Mouse (Mus musculus) heart, adult 18-20 months (tissue): ENCODE data around the gene Siah1a. TPM values are rescaled to one million over a fixed set of nuclear protein-coding genes. Genes with fewer than 3 reads are reported as not detected.
A peak's percentile ranks its signal among the peaks of the same experiment; 100 is the strongest.

ENCODE experiments used
- DNase-seq, 2 experiments: peaks; one replicate each; pipeline ENCODE4 v3.0.0; 2021 to 2022; ENCODE audit warnings: mixed read lengths in 1 of 2
- total RNA-seq, 2 experiments: library from RNA; stranded (reverse); gene quantifications; 2 replicates each; pipeline ENCODE4 v1.2.3; 2021

Siah1a gene
- total RNA-seq, 2 experiments from 2014 or later: 13.4 to 14.1 TPM

DNA sequence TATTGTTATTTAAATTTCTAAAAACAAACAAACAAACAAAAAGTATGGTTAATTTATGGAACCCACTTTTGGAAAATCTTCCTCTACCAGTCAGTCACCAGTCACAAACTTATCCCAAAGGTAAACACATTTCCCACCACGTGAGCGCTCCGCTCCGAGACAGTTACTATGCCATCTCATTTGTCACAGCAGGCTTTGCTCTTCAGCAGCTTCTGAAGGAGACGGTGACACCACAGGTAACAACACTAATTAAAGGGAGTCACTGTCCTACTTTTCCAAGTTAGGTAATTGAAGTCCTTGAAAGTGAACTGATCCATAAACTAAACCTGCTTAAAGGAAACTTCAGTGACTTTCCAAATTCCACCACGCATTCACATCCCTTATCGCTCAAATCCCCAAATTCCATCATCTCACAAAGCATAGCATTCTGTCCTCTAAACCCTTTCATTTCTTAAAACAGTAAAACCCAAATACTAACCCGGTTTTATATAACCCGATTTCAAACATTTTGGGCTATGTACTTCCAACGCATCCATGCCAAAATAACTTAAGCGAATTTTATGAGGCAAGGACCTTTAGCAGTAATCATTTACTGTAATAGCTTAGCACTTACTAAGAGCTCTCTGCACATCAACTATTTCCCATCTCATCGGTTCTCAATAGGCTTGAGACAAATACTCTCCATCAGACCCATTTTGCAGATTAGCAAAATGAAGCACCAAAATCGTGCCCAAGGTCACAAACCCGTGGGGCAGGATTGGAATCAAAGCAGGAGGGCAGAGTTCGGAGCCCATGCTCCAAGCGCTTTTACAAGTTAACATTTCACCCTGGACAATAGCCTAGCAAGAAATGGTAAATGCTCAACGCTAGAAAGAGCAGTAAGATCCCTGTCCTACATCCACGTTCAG lies 1.2 kb downstream of the Siah1a start:
- no peak for DNase-seq

DNA sequence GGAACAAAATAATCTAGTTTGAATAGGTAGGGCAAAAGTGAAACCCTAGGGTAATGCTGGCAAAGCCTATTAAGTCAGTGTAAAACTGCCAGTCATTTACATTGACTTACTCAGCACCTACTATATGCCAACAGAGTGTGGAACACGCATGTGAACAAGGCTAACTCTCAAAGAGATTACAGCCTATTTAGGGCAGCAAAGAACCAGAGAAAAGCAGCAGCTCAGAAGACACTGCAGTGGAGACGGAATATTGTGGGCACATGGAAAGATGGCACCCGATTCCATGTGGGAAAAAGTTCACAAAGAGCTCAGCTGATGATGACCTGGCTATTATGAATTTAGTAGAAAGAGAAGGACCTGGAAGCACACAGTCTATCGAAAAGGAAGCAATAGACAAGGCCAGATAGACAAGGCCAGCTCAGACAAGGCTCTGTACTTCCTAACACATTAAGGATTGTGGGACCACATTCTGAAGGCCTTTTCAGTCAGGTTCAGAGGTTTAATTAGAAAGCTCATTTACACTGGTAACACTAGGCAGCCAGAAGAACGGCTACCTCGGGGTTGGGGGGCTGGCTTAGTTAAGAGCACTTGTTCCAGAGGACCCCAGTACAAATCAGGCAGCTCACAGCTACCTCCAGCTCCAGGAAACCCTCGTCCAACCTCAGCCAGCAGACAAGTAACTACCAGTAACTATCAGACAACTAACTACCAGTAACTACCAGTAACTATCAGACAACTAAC lies 3.0 kb downstream of the Siah1a start:
- DNase-seq: no peak

DNA sequence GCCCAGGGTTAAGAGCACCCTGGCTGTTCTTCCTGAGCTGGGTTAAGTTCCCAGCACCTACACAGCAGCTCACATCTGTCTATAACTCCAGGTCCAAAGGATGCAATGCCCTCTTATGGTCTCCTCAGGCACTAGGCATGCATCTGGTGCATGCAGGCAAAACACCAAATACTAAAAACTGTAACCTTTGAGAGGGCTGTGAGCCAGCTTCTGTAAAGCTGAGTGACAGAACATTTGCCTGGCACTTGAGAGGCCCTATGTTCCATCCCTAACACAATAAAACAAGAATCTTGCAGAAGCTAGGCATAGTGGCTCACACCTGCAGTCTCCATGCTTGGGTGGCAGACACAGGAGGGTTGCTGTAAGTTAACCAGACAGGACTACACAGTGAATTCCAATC lies 4.1 kb downstream of the Siah1a start:
- no peak for DNase-seq

DNA sequence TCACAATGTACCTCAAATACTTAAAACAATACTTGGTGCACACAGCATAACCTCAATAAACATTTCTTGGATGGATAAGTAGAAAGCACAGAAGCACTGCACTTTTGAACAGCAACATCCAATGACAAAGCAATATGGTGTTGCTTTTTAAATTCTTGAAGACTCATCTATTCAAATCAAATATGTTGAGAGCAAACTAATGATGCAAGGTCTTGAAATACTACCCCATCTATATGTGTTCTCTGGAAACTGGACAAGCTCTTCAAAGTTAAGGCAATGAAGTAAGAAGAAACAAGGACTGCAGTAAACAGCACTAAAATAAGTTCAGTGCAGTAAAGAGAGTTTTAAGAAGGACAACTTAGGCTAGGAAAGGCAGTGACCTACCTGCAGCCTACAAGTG lies 4.8 kb downstream of the Siah1a start:
- DNase-seq: no peak

DNA sequence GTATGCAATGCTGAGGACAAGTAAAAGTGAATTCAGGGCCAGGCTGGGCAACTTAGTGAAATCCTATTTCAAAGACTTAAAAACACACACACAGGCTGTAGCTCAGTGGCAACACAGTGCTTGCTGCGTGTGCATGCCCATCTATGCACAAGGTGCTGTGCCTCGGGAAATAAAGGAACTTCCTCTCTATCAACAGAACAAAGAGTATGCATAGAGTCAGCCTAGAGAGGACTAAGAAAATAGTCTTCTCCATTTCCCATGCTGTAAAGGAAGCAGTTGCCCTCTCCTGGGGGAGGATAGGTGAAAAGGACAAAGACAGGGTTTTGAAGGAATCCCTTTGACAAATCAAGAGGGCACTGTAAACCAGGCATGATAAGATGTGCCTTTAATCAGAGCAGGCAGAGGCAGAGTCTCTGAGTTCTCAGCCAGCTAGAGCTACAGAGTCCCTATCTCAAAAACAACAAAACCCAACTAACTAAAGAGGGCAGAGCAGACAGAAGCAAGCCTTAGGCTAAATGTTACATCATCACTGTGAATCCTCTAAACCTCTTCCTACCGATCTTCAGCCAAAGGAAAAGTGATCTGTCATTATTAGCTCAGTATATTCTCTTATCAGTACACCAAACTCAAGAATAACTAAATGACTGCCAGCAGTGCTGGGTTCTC lies 10.2 kb downstream of the Siah1a start:
- no peak for DNase-seq

DNA sequence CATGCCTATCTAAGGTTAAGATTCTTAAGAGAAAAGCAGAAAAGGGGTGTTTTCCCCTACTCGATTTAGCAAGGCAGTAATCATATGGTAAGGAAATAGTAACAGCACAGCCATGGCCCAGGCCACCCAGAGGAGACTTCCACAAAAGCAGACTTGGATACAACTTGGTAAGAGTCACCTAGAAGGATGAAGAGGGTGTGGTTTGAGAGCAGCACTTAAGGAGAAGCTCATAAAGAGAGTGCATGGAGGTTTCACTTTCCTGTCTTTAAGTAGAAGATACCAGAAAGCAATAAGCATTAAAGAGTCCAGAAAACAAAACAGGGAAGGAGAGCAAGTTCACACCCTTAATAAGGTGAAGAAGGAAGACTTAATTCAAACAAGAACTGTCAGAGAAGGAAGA lies 10.8 kb downstream of the Siah1a start:
- no peak for DNase-seq

DNA sequence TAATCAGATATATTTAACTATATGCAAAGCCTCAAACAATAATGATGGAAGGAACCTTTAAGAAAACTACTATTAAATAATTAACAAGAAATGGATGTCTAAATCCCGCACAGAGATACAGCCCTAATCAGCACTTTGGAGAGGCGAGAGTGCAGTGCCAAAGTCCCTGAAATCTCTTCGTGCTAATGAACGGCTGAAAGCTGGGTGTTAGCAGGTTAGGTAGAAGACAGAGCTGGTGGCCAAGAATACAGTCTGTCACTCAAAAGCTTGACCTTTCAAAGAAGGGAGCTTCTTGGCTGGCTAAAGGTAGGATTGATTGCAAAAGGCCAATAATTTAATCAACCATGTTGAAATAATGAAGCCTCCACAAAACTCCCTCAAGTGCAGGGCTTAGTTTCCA lies 11.6 kb downstream of the Siah1a start:
- DNase-seq: no peak

DNA sequence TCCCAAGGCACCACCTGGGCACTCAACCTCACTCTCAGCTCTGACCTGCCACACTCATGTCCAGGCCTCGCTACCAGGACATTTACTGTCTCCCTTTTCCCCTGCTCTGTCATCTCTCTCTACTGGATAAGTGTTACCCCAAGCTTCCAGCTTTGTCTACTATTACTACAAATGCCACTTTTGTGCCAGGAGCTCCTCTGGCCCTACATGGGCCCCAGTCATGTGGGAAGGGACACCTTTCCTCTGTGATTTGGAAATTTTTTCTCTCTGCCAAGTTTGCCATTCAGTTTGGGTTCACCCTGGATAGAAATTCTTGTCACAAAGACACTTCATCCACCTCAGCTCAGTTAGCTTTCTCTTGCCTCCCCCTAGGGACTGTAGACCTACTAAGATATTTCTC lies 14.9 kb downstream of the Siah1a start:
- no peak for DNase-seq

DNA sequence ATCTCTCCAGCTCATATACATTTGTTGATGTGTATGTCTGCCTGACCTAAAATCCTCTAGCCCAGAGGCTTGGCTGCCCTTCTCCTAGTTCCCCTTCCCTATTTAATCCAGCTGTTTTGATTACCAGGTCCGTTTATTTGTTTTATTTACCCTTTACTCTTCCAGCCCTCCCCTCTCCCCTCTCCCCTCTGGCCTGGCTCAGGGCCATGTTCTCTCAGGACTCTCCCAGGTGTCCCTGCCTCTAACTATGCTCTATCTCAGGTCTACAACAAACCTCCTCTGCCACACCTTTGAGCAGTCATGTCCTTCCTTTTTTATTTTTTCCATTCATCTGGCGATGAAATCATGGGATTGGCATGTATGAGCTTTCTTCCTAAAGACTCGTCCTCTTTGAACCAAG lies 15.4 kb downstream of the Siah1a start:
- DNase-seq: no peak

DNA sequence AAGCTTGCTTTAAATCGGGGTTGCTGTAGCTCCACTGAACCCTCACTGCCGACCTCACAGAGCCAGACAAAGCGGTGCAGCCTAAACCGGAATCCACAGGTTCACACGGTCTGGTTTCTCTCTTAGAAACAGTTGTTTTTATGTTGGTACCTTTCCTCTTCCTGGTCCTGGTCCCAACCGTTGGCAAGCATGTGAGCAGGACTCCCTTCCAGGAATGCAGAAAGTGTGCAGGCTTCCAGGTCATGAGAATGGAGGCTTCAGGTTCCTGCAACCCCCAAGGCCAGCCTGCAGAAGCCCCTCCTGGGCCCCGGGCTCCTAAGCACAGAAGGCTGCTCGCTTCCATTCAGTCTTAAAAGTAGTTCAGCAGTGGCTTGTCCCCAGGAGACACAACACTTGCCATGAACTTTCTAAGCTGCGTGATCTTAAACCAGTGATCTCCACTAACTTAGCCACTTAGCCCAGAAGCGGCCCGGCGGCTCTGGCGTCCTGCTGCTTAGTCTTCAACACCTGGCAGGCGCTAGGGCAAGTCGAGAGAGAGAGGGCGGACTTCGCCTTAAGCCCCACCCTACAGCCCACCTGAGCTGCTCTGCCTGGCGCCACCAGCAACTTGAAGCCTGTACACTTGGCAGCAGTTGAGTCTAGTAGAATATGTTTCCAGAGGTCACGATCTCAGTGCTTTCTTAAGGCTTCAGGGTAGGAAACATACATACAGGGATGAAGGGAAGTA lies 17.3 kb downstream of the Siah1a start:
- peak in 1 of 2 experiments; percentile 59 for DNase-seq

DNA sequence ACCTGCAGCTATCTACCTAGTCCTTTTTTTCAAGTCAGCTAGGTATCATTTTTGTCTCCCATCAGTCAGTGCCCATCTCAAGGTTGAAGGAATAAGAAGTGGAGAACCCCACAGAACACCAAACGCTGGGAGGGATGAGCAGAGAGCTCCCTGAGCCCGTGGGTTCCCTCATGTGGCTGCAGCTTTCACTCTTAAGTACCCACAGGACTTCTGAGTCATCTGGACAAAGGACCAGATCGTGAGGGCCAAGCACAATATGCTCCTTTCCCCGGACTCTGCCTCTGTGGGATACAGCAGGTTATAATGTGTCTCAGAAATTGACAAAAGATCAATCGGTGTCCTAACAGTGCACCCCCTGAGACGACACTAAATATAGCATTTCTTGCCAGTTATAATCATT lies 18.8 kb downstream of the Siah1a start:
- no peak for DNase-seq

DNA sequence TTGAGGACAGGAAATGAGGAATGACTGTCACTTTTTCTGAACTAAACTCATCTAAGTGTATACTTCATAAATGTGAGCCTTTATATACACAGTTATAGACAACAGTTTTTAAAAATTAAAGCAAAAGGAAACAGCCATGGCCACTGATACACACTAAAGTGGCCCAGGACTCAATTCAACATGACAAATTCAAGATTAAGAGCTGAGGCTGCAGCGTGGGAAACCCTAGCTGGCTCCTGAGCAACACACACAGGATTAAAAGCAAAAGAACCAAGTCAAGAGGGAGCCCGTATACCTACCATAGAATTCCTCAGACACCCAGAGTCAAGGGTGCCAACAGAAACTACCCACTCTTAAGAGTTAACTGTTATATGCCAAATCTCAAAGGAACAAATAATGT lies 24.2 kb downstream of the Siah1a start:
- DNase-seq: no peak

DNA sequence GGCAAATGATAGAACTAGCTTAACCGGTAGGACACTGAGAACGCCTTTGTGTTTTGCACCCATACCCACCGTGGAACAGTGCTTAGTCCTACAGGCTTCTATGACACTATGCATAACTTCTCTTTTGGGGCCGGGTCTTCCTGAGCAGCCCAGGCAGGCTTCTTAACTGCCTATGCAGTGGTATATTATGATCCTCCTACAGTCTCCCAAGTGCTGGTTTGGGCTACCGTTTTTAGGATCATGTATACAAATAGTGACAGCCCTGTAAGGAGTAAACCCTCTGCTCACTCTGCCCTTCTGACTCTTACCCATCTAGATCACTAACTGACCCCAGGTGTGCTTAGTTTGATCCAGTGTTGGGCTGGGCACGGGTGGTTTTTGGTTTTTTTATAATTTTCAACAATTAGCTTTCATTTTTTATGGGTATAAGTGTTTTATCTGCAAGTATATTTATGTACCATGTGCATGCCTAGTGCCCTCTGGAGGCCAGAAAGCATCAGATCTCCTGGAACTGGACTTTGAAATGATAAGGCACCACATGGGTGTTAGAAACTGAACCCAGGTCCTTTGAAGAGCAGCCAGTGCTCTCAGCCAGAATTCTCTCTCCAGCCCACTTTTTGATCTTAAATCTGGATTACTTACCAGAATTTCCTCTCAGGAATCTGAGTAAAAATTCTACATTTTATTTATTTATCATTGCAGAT lies 24.8 kb downstream of the Siah1a start:
- DNase-seq: no peak

DNA sequence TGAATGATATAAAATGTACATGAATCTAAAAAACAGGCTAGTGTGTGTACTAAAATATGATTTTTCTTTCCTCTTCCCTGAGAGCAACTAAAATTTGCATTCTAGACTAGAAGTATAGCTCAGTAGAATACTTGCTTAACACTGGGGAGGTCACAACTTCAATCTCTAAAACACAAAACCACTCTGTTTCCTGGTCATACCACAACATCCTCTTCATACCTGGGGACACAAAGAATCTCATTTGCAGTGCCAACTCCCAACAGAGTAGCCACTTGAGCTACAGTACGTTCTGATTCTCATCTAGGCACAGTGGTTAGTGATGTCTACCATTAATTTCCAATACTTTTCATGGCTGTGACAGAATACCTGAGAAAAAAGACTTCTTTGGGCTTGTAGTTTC lies 26.4 kb downstream of the Siah1a start:
- no peak for DNase-seq

DNA sequence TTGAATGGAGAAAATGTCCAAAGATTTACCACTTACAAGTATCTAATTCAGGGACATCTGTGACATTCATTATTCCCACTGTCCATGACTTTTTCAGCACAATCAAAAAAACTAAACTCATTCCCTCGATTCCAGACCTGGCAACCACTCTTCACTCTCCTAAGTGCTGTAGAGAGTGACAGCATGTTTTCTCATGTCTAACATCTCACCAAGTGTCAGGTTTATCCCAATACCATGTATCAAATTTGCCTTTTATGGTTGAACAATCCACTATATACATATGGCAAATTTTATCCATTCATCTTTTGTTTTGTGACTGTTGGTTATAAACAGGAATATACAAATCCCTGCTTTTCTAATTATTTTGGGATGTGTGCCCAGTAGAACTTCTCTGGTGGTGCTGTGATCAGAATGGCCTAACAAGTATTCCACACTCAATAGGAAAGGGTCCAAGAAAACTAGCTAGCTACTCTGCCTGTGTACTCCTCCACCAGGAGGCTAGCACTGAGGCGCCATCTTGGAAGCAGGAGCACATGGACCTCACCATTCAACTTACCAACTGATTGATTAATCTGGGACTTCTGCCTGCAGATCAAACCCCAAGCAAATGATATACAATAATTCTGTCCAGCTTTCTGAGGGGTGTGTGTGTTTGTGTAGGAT lies 27.3 kb downstream of the Siah1a start:
- DNase-seq: no peak

DNA sequence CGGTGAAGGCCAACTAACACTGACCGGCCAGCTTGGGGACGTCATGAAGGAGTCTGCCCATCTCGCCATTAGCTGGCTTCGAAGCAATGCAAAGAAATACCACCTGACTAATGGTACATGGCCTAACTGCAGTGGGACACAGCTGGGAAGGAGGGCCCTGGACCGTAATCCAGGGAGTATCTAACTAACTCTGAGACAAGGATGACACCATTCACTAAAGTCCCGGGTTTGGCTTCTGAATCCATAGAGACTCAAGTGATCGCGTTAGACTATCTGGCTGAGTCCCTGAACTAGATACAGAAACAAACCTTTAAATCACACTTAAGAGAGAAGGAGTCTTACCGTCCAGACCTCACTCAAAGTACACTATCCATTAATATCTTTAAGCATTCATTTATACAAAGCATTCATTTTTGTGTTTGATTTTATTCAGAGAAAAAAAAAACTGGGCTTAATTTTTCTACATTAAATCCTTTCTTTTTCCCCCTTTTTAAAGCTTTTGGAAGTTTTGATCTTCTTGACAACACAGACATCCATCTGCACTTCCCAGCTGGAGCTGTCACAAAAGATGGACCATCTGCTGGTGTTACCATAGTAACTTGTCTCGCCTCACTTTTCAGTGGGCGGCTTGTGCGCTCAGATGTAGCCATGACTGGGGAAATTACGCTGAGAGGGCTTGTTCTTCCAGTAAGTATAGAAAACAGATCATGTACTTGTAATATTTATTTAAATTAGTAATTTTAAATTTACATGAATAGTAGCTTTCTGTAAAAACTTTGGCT lies 32.1 kb downstream of the Siah1a start:
- DNase-seq: no peak

DNA sequence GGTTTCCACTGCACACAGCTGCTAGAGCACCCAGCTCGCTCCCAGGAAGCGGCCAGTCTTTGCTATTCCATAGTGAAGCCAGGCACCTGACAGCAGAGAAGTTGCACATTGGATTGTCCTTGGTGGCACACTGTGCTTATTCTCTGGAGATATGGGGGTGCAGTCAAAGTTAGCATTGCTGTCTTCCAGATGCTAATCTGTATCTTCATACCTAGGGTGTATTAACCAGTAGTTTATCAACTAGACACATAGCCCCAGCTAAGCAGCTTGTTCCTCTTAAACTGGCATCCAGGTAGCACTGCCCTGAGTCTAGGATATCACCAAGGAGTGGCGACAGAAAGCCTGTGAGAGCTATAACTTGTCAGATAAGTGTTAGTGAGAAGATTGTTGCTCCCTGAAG lies 33.1 kb downstream of the Siah1a start:
- DNase-seq: no peak

DNA sequence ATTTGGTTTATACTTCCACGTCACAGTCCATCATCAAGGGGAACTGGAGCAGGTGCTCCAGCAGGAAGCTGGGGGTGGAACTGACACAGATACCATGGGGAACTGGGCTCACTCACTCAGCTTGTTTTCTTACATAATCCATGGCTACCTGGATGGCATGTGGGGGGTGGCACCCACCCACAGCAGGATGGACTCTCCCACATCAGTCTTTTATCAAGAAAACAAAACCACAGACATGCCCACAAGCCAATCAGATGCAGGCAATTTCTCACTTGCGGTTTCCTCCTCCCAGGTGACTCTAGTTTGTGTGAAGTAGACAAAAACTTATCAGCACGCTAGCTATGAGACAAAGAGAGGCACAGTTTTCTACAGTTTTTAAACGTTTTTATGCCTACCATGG lies 37.9 kb downstream of the Siah1a start:
- DNase-seq: no peak

DNA sequence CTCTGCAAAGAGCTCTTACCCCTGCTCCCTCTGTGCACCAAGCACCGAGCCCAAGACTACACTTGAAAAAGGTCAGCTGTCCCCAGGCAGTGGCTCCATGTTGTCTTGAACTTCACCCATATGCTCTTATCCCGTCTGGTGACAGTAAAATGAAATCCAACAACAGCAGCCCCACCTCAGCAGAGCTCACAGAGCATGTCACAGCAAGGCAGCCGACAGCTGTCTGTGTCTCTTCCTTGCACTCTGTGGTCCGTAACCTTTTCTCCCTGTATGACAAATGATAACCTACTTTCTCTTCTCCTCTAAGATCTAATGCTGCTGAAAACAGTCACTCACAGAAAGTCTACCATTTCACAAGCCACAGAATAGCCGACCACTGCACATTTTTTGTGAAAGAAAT lies 39.0 kb downstream of the Siah1a start:
- no peak for DNase-seq

DNA sequence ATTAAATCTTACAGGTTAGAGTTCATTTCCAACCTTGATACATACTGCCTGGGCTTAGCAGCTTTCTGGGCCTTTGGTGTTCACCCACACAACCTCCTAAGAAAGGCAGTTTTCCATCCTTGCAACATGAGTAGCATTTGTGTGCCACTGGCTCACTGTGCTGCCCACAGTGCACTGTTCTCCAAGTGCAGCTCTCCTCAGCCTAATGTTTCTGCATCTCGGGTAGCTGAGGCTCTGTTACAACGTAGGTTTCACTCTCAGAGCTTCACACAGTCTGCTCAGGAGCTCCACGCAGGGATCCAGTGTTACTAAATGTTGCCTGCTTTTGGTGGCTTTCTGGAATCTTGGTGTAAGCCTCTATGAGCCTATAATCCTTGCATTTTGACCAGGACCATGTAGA lies 40.4 kb downstream of the Siah1a start:
- DNase-seq: no peak
